Mouse (Mus musculus) liver, embryonic 14.5 days (tissue): ENCODE measurements around the gene Serpina1e. TPM values are rescaled to one million over a fixed set of nuclear protein-coding genes. Genes with fewer than 3 reads are reported as not detected.

Source experiments
- ATAC-seq: fragments of 200-750 bp; cut with Nextera tagmentation; 2 replicates; pipeline ENCODE4 v1.8.0; 2017; ENCODE audit warnings: moderate number of reproducible peaks, mild to moderate bottlenecking, moderate library complexity; ENCODE audit not compliant: insufficient read depth
- DNase-seq, 3 experiments: peaks; one replicate each; pipeline ENCODE4 v3.0.0-alpha.2; 2012 to 2013; ENCODE audit warnings: low read depth in 3 of 3, low spot score in 3 of 3
- H3K27ac ChIP-seq: fragments of 300-500 bp; sonication (generic); 2 replicates; pipeline ENCODE4 v1.5.1; 2014; ENCODE audit warnings: moderate library complexity, mild to moderate bottlenecking, control low read depth, inconsistent platforms
- H3K27me3 ChIP-seq: fragments of 300-500 bp; sonication (generic); 2 replicates; pipeline ENCODE4 v1.6.1; 2014; ENCODE audit warnings: mild to moderate bottlenecking, low read length, moderate library complexity; ENCODE audit not compliant: control insufficient read depth, insufficient read depth
- H3K36me3 ChIP-seq: fragments of 300-500 bp; sonication (generic); replicated peaks from 2 replicates; pipeline ENCODE4 v1.6.1; 2014; ENCODE audit warnings: low read depth; ENCODE audit not compliant: control insufficient read depth, insufficient read depth
- H3K4me1 ChIP-seq, 2 experiments: fragments of 200-500 bp in 1 of 2; fragments of 300-500 bp in 1 of 2; sonication (generic) in 1 of 2; replicated peaks; 2 replicates each; pipeline ENCODE4 v1.6.1; 2012 to 2014; ENCODE audit warnings: antibody characterized with exemption in 1 of 2, inconsistent platforms in 1 of 2, low read length in 1 of 2; ENCODE audit not compliant: control insufficient read depth in 2 of 2, insufficient read depth in 2 of 2
- H3K4me2 ChIP-seq: fragments of 300-500 bp; sonication (generic); 2 replicates; pipeline ENCODE4 v1.6.1; 2014; ENCODE audit warnings: low read depth, mild to moderate bottlenecking, control low read depth, moderate library complexity
- H3K4me3 ChIP-seq, 2 experiments: fragments of 200-500 bp in 1 of 2; fragments of 300-500 bp in 1 of 2; sonication (generic) in 1 of 2; 2 replicates each; pipeline ENCODE4 v1.5.1; 2012 to 2014; ENCODE audit warnings: low read depth in 2 of 2, low read length in 2 of 2, mild to moderate bottlenecking in 2 of 2, control low read depth in 1 of 2, inconsistent platforms in 1 of 2, moderate library complexity in 1 of 2; ENCODE audit not compliant: insufficient read depth in 1 of 2
- H3K9ac ChIP-seq: fragments of 300-500 bp; sonication (generic); replicated peaks from 2 replicates; pipeline ENCODE4 v1.6.1; 2014; ENCODE audit warnings: mild to moderate bottlenecking, control low read depth, moderate library complexity
- H3K9me3 ChIP-seq: fragments of 300-500 bp; sonication (generic); 2 replicates; pipeline ENCODE4 v1.6.1; 2016; ENCODE audit warnings: low read length, mixed read lengths; ENCODE audit not compliant: control insufficient read depth
- CTCF ChIP-seq: IDR thresholded peaks from 2 replicates; pipeline ENCODE4 v1.5.1; 2016; ENCODE audit warnings: antibody characterized with exemption, low read depth, control low read depth
- EP300 ChIP-seq: IDR thresholded peaks from 2 replicates; pipeline ENCODE4 v1.6.1; 2016; ENCODE audit warnings: antibody characterized with exemption, low read depth
- WGBS: fragments of 180-500 bp; shearing (Covaris S2); extraction: QIAGEN DNeasy Blood & Tissue Kit; methylation state at CpG from one replicate; pipeline ENCODE4 v1.1.7; 2014; ENCODE audit not compliant: insufficient replicate concordance; 5-methylcytosine and 5-hydroxymethylcytosine counted together
- polyA plus RNA-seq, 2 experiments: library from polyadenylated mRNA; depleted of rRNA in 1 of 2; stranded (reverse) in 1 of 2; unstranded in 1 of 2; fragments of >200 nt; fragmentation: Nextera tagmentation in 1 of 2; extraction: Ambion mirVana in 1 of 2; gene quantifications; 2 replicates each; pipeline versions ENCODE4 v1.2.1 to v1.2.3; 2012 to 2014

Gene Serpina1e
- polyA plus RNA-seq (2012; rRNA removed) = 183 and 197 TPM in 2 replicates
- 180 and 197 TPM in 2 replicates for polyA plus RNA-seq (2014; fragmentation: Nextera tagmentation; extraction: Ambion mirVana)

DNA sequence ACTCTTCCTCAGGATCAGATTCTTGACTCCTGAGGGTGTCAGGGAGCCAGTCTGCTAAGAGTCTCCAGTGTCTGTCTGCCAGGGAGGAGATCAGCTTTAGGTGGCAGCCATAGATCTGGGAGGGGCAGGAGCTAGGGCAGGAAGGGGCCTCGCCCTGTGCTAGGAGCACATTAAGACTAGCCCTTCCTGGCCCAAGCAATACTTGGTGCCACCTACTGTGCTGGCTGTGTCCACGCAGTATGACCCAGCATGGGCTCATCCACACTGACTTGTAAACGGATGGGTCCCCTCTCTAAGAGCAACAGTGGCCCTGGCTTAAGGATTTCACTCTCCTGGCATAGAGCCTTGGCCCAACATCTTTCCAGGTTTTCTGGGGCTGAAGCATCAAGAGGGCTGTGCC, at the start of gene Serpina1e:
Gene Serpina1e (minus strand): TSS at position 178 of the 400 bp plus-strand sequence.
- ATAC-seq = no peak
- 55% methylated on average over 3 of the region's 3 CpGs for WGBS
- H3K4me3 ChIP-seq = no peak within 1 kb of the TSS
- no peak within 1 kb of the TSS for H3K4me2 ChIP-seq
- no peak within 1 kb of the TSS for H3K9ac ChIP-seq
- no peak for DNase-seq
- no peaks in the 10 kb centered on the region for H3K9me3 ChIP-seq
- no peaks in the 10 kb centered on the region for H3K36me3 ChIP-seq
- H3K27me3 ChIP-seq = no peaks in the 10 kb centered on the region
- H3K4me1 ChIP-seq = peaks cover 0 to 4% of the 10 kb centered on the region in 2 experiments; a peak in 1 of 4 replicates
- TF ChIP-seq CTCF (no peak), EP300 (no peak)
- no peak within 1 kb of the TSS for H3K27ac ChIP-seq

DNA sequence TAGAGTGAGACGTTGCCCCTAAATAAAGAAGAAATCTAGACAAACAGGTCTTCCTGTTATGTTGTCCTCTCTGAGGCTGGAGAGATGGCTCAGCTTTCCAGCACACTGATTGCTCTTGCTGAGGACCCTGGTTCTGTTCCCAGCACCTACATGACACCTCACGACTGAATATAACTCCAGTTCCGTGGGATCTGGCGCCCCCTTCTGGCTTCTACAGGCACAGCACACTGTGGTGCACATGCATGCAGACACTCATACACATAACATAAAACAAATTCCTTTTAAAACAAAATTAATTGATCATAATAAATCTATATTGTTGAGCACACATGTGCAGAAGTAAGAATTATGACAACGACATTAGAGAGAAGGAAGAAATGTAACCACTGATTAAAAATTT, 45.9 kb upstream of the Serpina1e start:
- WGBS = 65% methylated on average over 5 of the region's 5 CpGs

DNA sequence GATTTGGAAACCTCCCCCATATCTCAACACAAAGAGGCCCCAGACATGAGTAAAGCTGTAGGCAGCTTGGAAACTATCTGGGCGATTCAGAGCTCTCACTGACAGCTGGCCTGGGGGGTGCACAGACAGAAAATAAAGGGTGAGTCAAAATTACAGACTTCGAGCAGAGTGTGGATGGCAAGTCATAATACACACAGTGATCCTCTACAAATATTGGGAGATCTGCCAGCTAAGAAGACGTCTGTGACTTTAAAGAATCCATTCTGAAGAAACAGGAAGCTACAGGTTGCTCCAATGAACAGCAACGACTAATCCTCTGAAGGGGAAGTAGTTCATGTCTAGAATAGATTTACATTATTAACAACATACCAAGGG, 44.5 kb upstream of the Serpina1e start:
- TF ChIP-seq EP300 (no peak), CTCF (no peak)
- DNase-seq = no peak
- Histone ChIP-seq H3K4me2 (no peak overlapping the region), H3K36me3 (no peaks in the 10 kb centered on the region), H3K9ac (no peak overlapping the region), H3K27ac (no peak overlapping the region), H3K4me3 (no peak overlapping the region), H3K4me1 (peaks cover 0 to 3% of the 10 kb centered on the region in 2 experiments; a peak in 2 of 4 replicates), H3K27me3 (no peaks in the 10 kb centered on the region), H3K9me3 (no peaks in the 10 kb centered on the region)
- no peak for ATAC-seq
- 28% methylated on average over 4 of the region's 4 CpGs for WGBS

More for the DNA sequence above, 45.9 kb upstream of the Serpina1e start:
- TF ChIP-seq CTCF (no peak; the same call in 1 of the 2 replicates), EP300 (no peak)
- Histone ChIP-seq H3K27ac (no peak overlapping the region), H3K4me2 (no peak overlapping the region), H3K9ac (no peak overlapping the region), H3K4me3 (no peak overlapping the region), H3K27me3 (no peaks in the 10 kb centered on the region), H3K9me3 (no peaks in the 10 kb centered on the region), H3K36me3 (no peaks in the 10 kb centered on the region), H3K4me1 (peaks cover 0 to 3% of the 10 kb centered on the region in 2 experiments; a peak in 2 of 4 replicates)
- no peak for ATAC-seq
- no peak for DNase-seq

DNA sequence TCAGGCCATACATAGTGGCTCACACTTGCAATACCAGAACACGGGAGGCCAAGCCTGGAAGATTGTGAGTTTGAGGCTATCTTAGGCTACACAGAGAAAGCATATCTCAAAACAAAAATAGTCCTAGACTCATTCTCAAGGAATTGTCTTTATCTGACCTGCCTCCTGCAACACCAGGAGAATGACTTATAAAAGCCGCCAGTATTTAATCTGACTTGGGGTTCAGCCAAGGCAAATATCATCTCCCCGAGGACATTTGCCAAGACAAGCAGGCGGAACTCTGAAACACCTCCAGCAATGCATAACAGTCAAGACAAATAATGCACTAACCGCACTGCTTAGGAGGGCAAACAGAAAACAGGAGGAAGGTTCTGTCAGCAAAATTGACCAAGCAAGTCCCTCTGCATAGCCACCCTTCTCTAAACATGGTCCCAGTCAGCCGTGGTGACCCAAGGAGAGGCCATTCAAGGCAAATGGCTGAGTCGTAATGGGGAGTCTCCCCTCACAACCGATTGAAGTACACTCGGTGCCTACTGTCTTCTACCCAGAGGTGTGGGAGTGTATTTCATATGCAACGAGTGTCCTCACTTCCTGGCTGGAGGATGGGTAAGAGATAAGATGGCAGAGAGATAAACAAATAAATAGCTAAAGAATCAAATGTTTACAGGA, 43.9 kb upstream of the Serpina1e start:
- Histone ChIP-seq H3K36me3 (no peaks in the 10 kb centered on the region), H3K4me1 (peaks cover 0 to 3% of the 10 kb centered on the region in 2 experiments; a peak in 2 of 4 replicates), H3K4me2 (no peak overlapping the region), H3K9me3 (no peaks in the 10 kb centered on the region), H3K27me3 (no peaks in the 10 kb centered on the region), H3K27ac (no peak overlapping the region), H3K4me3 (no peak overlapping the region), H3K9ac (no peak overlapping the region)
- ATAC-seq (no peak), DNase-seq (no peak)
- TF ChIP-seq EP300 (no peak), CTCF (no peak)
- 59% methylated on average over 10 of the region's 10 CpGs for WGBS

DNA sequence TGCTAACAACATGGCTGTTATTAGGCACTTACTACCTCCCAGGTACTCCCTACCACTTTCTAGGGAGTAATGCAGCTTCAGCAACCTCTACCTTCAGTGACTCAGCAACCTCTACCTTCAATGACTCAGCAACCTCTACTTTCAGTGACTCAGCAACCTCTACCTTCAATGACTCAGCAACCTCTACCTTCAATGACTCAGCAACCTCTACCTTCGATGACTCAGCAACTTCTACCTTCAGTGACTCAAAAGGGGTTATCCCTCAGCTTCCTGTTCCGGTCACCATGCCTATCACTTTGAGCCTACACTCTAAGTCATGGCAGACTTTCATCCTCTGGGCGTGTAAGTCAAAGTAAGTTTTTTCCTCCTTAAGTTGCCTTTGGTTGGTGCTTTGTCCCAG, 41.8 kb upstream of the Serpina1e start:
- WGBS = 62% methylated on average over 3 of the region's 3 CpGs
- ATAC-seq = no peak

More for the DNA sequence above, 41.8 kb upstream of the Serpina1e start:
- H3K27me3 ChIP-seq = no peaks in the 10 kb centered on the region
- TF ChIP-seq EP300 (no peak), CTCF (no peak)
- H3K9ac ChIP-seq = no peak overlapping the region
- no peaks in the 10 kb centered on the region for H3K9me3 ChIP-seq
- H3K36me3 ChIP-seq = no peaks in the 10 kb centered on the region
- no peak overlapping the region for H3K4me3 ChIP-seq
- peaks cover 0 to 3% of the 10 kb centered on the region in 2 experiments; a peak in 2 of 4 replicates for H3K4me1 ChIP-seq
- H3K27ac ChIP-seq = no peak overlapping the region
- DNase-seq = no peak
- H3K4me2 ChIP-seq = no peak overlapping the region
